Mouse (Mus musculus): ENCODE data around the gene Gcnt2.

DNA sequence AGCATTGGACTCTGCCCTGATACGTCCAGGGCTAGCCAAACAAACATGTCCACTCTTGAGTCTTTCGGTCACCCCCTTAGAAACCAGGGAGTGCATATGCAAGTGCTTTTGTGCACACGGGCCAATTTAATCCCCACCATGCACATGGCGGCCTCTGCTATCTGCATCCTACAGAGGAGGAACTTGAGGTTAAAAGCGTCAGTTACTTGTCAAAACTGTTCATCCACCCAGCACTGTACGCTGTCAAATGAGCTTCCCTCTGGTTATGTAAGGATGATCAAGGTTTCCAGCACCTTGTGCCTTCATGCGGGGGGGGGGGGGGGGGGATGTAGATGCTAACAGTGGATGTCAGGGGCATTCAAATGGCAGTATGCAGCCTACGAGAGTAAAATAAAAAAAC lies 49.5 kb downstream of the Gcnt2 start:
- TF ChIP-seq CTCF (IDR thresholded peaks at IDR 0.05; ENCODE audit: control insufficient read depth, insufficient read depth, insufficient read length) = no peak
- no peak for TF ChIP-seq MYOG (IDR thresholded peaks at IDR 0.05; ENCODE audit: control insufficient read depth, extremely low read depth, insufficient read length)
